Mouse (Mus musculus) v-Abl transformed pro-B cells (cell line): ENCODE data around the gene Cd1d1.

Experiments used
- in situ Hi-C, 2 experiments: fragments of 400-800 bp; cut with MboI; formaldehyde crosslinking; loops; one replicate each; pipeline ENCODE4 v1.15.1; 2025; ENCODE audit not compliant: unreplicated experiment in 2 of 2

Cd1d1 gene

DNA sequence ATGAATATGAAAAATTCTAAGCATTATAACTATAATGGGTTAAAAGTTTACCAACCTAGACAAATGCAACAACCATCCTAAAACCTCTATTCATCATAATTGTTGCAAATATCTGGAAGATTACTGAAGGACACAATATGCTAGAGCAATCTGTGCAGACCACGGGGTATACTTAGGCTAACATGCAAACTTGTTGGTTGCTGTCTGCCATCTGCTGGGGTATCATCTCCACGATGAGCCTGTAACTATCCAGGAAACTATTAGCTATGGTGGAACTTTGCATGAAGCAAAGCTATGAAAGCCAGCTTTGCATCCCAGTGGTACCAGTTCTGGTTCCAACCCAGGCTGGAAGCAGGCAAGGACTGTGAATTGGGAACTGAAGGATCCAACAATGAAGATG lies 24.1 kb downstream of the Cd1d1 start:
- in situ Hi-C loops = loop anchor here (5.0 to 25.0 kb wide), 6 partner anchors 138 to 703 kb away; partner anchors contain the start of gene Mab21l2 (in 1 of the 2)

DNA sequence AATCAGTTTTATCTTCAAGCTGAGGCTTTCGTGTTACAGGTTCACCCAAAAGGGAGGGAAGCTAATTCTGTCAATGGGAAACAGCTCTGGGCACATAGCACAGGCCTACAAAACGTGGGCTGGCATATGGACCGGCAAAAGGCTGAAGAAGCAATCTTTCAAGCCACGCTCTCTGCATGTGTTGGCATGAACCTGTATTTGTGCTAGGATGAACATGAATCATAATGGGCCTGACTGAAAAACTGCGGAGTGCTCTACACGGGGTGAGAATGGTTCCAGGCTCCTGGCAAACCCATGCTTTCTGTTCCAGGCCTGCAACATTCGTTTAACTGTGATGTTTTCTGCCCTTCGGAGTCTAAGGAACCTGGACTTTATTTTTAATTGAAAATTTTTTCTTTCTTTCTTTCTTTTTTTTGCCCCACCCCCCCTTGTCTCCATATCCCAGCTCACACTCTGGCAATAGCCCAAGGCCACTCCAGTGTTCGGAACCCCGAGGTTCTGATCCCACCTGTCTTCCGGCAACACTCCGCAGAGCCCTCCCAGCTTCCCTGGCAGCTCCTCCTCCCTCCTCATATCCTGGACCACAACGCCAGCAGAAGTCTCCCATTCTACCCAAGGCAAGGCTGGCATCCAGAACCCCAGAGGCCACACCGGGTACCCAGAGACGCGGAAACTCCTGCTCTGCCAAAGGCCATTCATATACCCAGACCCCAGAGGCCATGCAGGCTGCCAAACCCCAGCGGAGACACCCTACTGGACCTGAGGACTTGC lies 36.4 kb downstream of the Cd1d1 start:
- in situ Hi-C loops = no loop called here

DNA sequence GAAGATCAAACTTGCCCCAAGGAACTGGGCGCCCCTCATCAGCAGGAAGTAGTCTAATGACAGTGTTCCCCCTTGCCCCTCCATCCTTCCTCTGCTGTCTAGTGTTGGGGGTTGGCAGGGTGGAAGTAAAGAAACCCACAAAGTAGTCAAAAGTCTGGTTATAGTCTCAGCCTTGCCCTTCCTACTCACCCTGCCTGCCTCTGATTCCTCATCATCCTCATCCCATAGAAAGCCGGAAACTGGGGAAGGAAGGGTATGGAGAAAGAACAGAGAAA lies 37.9 kb downstream of the Cd1d1 start:
- in situ Hi-C loops = no loop called here

DNA sequence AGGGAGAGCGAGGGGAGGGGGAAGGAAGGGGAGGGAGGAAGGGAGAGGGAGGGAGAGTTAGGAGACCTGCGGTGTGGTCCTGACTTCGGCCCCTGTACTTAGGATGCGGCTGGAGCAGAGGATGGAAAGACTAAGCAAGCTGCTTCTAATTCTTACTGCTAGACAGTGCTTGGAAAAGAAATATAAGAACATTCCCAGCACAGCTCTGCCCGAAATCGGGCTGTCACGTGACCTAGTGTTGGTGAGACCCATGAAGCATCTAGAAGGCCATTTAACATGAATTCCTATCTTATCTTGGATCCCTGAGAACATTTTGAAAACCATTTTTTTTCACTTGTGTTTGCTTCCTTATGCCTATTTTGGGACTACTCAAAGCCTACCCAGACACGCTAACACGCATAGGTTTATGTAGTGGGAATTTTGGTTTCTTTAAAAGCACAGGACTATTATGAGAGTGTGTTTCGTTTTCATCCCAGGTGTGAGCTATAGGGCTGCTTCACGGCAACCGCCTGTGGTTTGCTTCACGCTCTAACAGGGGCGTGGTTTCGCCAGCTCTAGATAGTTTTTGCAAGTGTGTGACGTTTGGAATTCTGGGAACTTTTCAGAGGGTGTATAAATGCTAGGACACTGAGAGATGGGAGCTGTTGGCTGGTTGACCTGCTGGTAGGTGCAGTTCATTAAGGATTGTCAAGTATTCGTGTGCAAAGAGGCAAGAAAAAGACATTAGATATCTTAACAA lies 38.4 kb downstream of the Cd1d1 start:
- in situ Hi-C loops = no loop called here

DNA sequence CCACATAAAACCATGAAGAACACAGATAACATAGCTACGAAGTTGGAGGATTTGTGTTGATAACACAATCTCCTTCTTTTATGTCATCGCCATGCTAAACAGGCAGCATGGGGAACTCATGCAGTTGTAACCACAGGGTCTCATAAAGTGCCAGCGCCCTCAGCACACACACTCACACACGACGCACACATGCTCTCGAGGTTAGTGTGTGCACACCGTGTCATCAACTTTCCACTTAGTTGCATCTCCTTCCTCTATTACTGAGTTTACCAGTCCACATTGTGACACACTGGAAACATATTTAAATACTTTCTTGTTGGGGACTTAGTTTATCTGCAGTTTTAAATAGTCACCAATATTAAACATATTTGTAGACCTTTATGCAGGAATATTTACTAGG lies 40.2 kb downstream of the Cd1d1 start:
- in situ Hi-C loops = no loop called here

DNA sequence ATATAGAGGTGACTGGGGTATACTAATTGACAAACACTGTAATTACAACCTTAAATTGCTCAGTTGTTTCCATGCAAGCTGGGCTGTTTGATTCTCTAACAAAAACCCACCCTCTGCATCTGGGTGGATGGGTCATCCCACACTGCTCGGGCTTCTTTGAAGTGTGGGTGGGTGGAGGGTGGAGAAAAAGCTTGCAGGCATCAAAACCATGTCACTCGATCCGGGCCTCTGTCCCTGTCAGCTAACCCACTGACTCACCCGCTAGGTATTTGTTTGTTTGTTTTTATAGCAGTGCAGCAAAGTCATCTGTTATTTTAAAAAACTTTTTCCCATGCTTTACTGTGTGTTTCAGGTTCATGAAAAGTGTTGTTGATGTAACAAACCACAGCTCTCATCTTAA lies 43.9 kb downstream of the Cd1d1 start:
- in situ Hi-C loops = no loop called here

DNA sequence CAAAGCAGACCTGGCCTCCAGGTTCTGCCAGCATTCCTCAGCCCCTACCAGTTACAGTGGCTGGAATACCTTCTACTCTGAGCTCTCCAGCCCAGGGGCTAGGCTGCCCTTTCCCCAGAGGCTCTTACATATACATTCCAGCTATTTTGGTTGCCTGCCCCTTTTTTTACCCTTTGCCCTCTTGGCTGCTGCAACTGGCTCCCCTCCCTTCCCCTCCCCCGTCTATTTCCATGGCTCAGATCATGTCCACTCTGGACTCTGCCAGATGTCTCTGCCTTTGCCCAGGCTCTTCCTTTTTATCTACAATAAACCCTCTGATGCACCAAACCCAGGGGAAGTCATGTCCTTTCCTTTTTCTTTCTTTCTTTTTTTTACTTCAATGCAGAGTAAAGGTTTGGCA lies 44.7 kb downstream of the Cd1d1 start:
- in situ Hi-C loops = no loop called here

DNA sequence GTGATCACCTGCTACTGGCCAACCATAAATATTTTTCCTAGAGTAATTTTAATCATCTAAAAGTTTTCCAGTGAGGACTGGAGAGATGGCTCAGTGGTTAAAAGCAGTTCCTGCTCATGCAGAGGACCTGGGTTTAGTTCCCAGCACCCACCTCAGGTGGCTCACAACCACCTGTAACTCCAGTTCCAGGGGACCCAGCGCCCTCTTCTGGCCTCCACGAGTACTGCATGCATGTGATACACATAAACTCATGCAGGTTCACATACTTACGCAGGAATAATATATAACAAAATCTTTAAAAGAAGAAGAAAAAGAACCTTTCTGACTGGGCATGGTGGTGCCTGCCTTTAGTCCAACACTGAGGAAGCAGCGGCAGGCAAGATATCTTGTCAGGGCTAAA lies 45.4 kb downstream of the Cd1d1 start:
- in situ Hi-C loops = no loop called here

DNA sequence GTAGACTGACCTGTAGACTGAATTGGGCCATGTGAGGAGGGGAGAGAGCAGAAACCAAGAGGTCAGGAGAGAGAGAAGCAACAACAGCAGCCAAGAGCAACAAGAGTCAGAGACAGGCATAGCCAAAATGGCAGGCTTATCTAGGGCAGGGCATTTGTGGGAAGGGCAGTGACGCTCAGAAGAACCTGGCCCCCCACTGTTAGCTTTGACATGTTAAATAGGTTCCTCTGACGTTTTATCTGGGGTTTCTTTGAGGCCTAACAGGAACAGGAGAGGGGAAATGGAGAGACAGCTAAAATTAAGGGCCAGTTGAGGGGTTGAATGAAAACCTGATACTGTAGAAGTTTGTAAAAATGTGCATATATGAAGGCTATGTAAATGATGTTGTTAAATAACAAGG lies 48.6 kb downstream of the Cd1d1 start:
- in situ Hi-C loops = no loop called here
